Comparison of ENCODE assay signal across 21 mouse cellular contexts in genomic region chr14:24870246-24870645, GRCm38 (mm10).
DNase-seq lines count a peak whose midpoint lies in the region; ATAC-seq lines count a peak whose summit lies in the region.
"Had no signal": no experiment of that assay in that cellular context is flagged by ENCODE, and none has a peak within 500 bp of the region (broad histone marks: within the 10 kb centered on the region; RNA-seq: fewer than 3 reads in every experiment).

No protein-coding gene starts in this region.

- H3K27me3 ChIP-seq in forebrain, embryonic 11.5 days (ENCODE audit: control insufficient read depth, insufficient read depth, low read length) = no peaks in the 10 kb centered on the region
- no peaks in the 10 kb centered on the region for H3K27me3 ChIP-seq in forebrain, embryonic 16.5 days (replicated peaks; ENCODE audit: control insufficient read depth, insufficient read depth, low read length)
- H3K27me3 ChIP-seq in heart, embryonic 10.5 days (ENCODE audit: insufficient read depth, poor library complexity, severe bottlenecking) = 0 out of 2 replicates have a peak, but pooled peaks cover 4% of the 10 kb centered on the region
- H3K27me3 ChIP-seq: embryonic facial prominence, embryonic 13.5 days; embryonic facial prominence, embryonic 15.5 days; forebrain, embryonic 15.5 days had no signal

- no peaks in the 10 kb centered on the region for H3K36me3 ChIP-seq in forebrain, embryonic 11.5 days (ENCODE audit: control insufficient read depth, insufficient read depth, low read length)
- no peaks in the 10 kb centered on the region for H3K36me3 ChIP-seq in forebrain, embryonic 16.5 days (ENCODE audit: control insufficient read depth, insufficient read depth)
- no peaks in the 10 kb centered on the region for H3K36me3 ChIP-seq in heart, embryonic 10.5 days
- H3K36me3 ChIP-seq: embryonic facial prominence, embryonic 13.5 days; embryonic facial prominence, embryonic 15.5 days; forebrain, embryonic 10.5 days; forebrain, embryonic 15.5 days had no signal

- no peak overlapping the region for H3K4me3 ChIP-seq in forebrain, embryonic 11.5 days (ENCODE audit: low read depth, low read length)
- H3K4me3 ChIP-seq in forebrain, embryonic 16.5 days (replicated peaks; ENCODE audit: low read length) = no peak overlapping the region
- no peak overlapping the region for H3K4me3 ChIP-seq in heart, embryonic 10.5 days
- H3K4me3 ChIP-seq: embryonic facial prominence, embryonic 13.5 days; embryonic facial prominence, embryonic 15.5 days; erythroblast, embryonic 14.5 days; forebrain, embryonic 10.5 days; forebrain, embryonic 13.5 days; forebrain, embryonic 15.5 days had no signal

- ATAC-seq in forebrain, embryonic 11.5 days (replicated peaks; ENCODE audit: low FRiP score) = no peak
- no peak for ATAC-seq in forebrain, embryonic 16.5 days
- ATAC-seq: forebrain, embryonic 13.5 days; forebrain, embryonic 15.5 days had no signal

- DNase-seq in forebrain, embryonic 11.5 days (ENCODE audit: low spot score) = peak; percentile 18
- peak; percentile 51 for DNase-seq in heart, embryonic 10.5 days (ENCODE audit: low spot score)
- DNase-seq in heart, postnatal 10 days = no peak
- DNase-seq in right cerebral cortex, postnatal 10 days (ENCODE audit: low spot score in 2 of 2) = peak; percentile 13 to 18
- DNase-seq in right cerebral cortex, postnatal 14 days = no peak
- DNase-seq: adrenal gland, adult 2 months; adrenal gland, postnatal 10 days; adrenal gland, postnatal 25 days; cerebellum, adult 11 months; cerebellum, adult 18-20 months; cerebellum, adult 8-10 months; cerebellum, postnatal 14 days; cerebellum, postnatal 36 days; embryo, embryonic 11 days had no signal

- H3K9me3 ChIP-seq in forebrain, embryonic 11.5 days (ENCODE audit: control insufficient read depth, low read length) = no peaks in the 10 kb centered on the region
- H3K9me3 ChIP-seq in forebrain, embryonic 16.5 days (ENCODE audit: control insufficient read depth, low read length) = no peaks in the 10 kb centered on the region
- H3K9me3 ChIP-seq in heart, embryonic 10.5 days = no peaks in the 10 kb centered on the region
- H3K9me3 ChIP-seq: embryonic facial prominence, embryonic 13.5 days; embryonic facial prominence, embryonic 15.5 days; forebrain, embryonic 10.5 days; forebrain, embryonic 13.5 days; forebrain, embryonic 15.5 days had no signal

- H3K4me1 ChIP-seq in forebrain, embryonic 11.5 days (replicated peaks; ENCODE audit: control insufficient read depth, insufficient read depth, low read length) = no peaks in the 10 kb centered on the region; the same call in 1 of the 2 replicates
- peaks cover 20% of the 10 kb centered on the region for H3K4me1 ChIP-seq in forebrain, embryonic 16.5 days (replicated peaks; ENCODE audit: control insufficient read depth, insufficient read depth, low read length)
- H3K4me1 ChIP-seq in heart, embryonic 10.5 days = peaks cover 20% of the 10 kb centered on the region

- no peak overlapping the region for H3K9ac ChIP-seq in forebrain, embryonic 11.5 days (ENCODE audit: low read length)
- H3K9ac ChIP-seq in forebrain, embryonic 16.5 days (replicated peaks; ENCODE audit: low read depth, low read length) = no peak overlapping the region
- H3K9ac ChIP-seq: embryonic facial prominence, embryonic 13.5 days; embryonic facial prominence, embryonic 15.5 days; forebrain, embryonic 13.5 days; forebrain, embryonic 15.5 days had no signal

- WGBS in forebrain, embryonic 11.5 days = 99% methylated on average over 3 of the region's 3 CpGs
- WGBS in forebrain, embryonic 16.5 days = 89% methylated on average over 3 of the region's 3 CpGs
- WGBS in heart, embryonic 10.5 days = 77% methylated on average over 3 of the region's 3 CpGs

- no peak overlapping the region for H3K4me2 ChIP-seq in forebrain, embryonic 11.5 days (ENCODE audit: low read depth, low read length, severe bottlenecking)
- no peak overlapping the region for H3K4me2 ChIP-seq in forebrain, embryonic 16.5 days (ENCODE audit: low read length)
- H3K4me2 ChIP-seq: embryonic facial prominence, embryonic 13.5 days; embryonic facial prominence, embryonic 15.5 days; forebrain, embryonic 13.5 days; forebrain, embryonic 15.5 days had no signal

- no peak overlapping the region for H3K27ac ChIP-seq in forebrain, embryonic 11.5 days (ENCODE audit: low read depth, low read length)
- H3K27ac ChIP-seq in forebrain, embryonic 16.5 days (ENCODE audit: low read length) = no peak overlapping the region
- H3K27ac ChIP-seq in heart, embryonic 10.5 days = no peak overlapping the region
- H3K27ac ChIP-seq: embryonic facial prominence, embryonic 13.5 days; embryonic facial prominence, embryonic 15.5 days; forebrain, embryonic 10.5 days; forebrain, embryonic 13.5 days had no signal

- intact Hi-C loops in heart, postnatal 10 days (cut with DNase I) = no loop called here

Comparison
In these comparisons a context has a peak if more than half of its experiments do, and no peak if none do; other contexts are left out.
1. DNase-seq: peak in forebrain, embryonic 11.5 days (single experiment), heart, embryonic 10.5 days (single experiment) and right cerebral cortex, postnatal 10 days (2 of 2); none in heart, postnatal 10 days (0 of 2) and right cerebral cortex, postnatal 14 days (single experiment).